Mouse (Mus musculus) gastrocnemius, postnatal 10 days (tissue): ENCODE data around the gene Lrp2. TPM values are rescaled to one million over a fixed set of nuclear protein-coding genes. Genes with fewer than 3 reads are reported as not detected.

ENCODE experiments used
- DNase-seq: peaks from one replicate; pipeline ENCODE4 v3.0.0; 2021; ENCODE audit warnings: mixed read lengths
- long read RNA-seq, 2 experiments: library from polyadenylated mRNA; stranded (forward); transcript quantifications; one replicate each; pipeline ENCODE4 v2.0.0; 2021
- total RNA-seq, 2 experiments: library from RNA; stranded (reverse); gene quantifications; 2 replicates each; pipeline ENCODE4 v1.2.3; 2021

The Lrp2 gene
- total RNA-seq = under 1 TPM in 1 of 2 experiments, not detected in 1; 0.02 TPM
- long read RNA-seq, experiment 1 = 0 reads
- long read RNA-seq, experiment 2 = 0 reads

- peak; percentile 25 for DNase-seq
These were observed at the start of gene Lrp2 for GRCm38 (mm10) chr2:69585886-69586398. Gene Lrp2 (minus strand): TSS chr2:69586065.

- DNase-seq = peak; percentile 34
These were observed 49.3 kb upstream of the Lrp2 start for GRCm38 (mm10) chr2:69635064-69635701.

DNA sequence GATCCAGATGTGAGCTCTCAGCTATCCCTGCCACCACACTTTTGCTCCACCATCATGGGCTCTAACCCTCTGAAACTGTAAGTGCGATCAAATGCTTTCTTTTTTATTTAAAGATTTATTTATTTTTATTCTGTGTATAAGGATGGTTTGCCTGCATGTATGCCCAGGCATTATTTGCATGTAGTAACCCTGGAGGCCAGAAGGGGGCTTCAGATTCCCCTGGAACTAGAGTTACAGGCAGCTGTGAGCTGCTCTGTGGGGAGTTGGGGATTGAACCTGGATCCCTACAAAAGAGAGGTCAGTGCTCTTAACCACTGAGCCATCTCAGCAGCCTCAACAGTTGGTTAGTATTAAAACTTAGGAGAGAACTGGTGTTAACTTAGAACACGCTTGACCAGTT is 45.6 kb upstream of the Lrp2 start:
- DNase-seq = no peak

DNA sequence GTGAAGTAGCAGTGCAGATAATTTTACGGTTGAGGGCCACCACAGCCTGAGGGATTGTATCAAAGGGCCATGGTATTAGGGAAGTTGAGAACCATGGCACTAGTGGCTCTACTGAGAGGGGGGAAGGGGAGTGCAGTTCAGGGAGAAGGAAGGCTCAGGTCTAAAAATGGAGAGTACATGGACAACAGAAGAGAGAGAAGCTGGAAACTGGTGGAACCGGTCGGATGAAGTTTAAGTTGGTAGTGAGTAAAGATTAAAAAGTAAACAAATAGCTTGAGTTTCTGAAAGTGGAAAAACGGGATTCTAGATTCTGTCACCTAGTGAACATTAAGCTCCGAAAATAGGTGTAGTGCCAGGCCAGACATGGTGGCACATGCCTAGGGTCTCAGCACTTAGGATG is 44.9 kb upstream of the Lrp2 start:
- DNase-seq = no peak

DNA sequence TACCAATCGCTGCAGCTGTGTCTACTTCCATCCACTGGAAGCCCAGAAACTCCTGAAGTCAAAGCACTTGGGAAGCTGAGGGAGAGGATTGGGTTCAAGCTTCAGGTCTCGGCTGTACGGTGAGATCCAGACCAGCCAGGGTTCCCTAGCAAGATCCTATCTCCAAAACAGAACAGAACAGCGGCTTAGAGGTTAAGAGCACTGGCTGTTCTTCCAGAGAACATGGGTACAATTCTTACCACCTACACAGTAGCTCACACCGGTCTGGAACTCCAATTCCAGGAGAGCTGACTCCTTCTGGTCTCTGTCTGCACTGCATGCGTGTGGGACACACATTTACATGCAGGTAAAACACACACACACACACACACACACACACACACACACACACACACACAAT is 44.0 kb upstream of the Lrp2 start:
- DNase-seq = no peak

GRCm38 (mm10) chr2:69629215-69629614 is 43.4 kb upstream of the Lrp2 start:
- DNase-seq = no peak

DNA sequence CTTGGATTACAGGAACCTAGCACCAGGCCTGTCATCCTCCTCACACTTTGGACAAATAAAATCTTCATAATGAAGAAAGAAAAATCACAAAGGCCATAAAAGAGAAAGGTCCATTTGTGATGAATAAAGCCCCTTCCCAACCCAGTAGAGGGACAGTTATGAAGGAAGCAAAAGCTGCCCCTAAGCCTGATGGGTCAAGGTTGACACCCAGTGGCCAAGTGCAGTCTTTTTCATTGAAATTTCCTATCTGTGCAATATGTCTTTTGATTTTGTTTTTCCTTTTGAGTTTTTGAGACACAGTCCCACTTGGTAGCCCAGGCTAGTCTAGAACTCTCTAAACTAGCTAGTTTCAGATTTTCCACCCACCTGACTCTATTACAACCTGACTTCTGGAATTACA is 33.4 kb upstream of the Lrp2 start:
- DNase-seq = no peak

GRCm38 (mm10) chr2:69618336-69618735 is 32.5 kb upstream of the Lrp2 start:
- DNase-seq = no peak

DNA sequence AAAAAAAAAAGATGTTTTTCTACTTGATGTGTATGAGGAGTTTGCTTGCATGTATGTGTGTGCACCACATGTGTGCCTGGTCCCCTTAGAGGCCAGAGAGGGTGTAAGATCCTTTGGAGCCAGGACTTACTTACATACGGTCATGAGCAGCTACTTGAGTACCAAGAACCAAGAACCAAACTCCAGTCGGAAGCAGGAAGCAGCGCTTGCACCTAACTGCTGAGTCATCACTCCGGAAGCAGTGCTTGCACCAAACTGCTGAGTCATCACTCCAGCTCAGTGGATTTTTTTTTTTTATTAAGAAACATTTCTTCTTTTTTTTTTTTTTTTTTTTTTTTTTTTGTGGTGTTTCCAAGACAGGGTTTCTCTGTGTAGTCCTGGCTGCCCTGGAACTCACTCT is 27.4 kb upstream of the Lrp2 start:
- DNase-seq = no peak

GRCm38 (mm10) chr2:69612716-69613115 is 26.9 kb upstream of the Lrp2 start:
- no peak for DNase-seq

- DNase-seq = no peak
These were observed 26.4 kb upstream of the Lrp2 start for GRCm38 (mm10) chr2:69612237-69612636.

- DNase-seq = no peak
These were observed 20.8 kb upstream of the Lrp2 start for GRCm38 (mm10) chr2:69606621-69607020.

DNA sequence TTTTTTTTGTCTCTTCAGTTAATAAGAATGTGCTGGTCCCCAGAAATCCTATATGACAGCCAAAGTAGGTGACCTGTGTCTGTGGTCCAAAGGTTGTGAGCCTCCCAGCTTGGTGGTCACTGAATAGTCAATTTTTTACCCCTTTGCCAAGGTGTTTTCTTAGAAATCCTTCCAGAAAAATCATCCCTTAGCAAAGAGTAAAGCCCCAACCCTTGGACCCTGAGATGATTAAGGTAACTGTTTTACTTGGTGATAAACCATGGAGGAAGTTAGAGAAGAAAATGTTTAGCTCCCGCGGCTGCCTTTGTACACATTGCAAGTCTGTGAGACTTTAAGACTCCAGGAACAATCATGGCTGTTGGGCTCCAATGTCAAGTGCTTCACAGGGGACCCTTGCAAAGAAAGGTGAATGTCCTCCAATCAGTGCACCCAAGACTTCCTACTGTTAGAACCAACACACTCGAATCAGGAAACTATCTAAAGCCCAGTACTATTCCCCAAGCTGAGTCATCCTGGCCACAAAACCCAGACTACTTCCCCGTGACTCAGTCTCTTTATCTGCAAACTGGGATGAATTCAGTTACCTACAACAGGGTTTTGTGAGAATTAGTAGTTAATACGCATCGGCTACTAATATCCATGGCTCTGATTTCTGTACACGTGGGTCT is 18.0 kb upstream of the Lrp2 start:
- DNase-seq = no peak

DNA sequence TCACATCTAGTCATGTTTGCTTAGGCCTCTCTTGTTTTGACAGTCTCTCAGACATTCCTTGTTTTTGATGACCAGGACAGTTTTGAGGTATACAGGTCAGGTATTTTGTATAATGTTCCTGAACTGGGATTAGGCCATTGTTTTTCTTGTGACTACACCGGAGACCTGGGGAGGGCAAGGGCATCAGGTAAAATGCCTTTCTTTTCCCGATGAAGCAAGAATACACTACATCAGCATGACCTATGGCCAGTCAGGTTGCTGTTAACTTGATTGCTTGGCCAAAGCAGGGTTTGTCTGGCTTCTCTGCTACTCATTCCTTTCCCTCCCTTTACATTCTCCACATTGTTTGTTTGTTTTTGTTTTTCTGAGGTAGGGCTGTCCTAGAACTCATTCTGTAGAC is 7.3 kb upstream of the Lrp2 start:
- no peak for DNase-seq

- DNase-seq = no peak
These were observed 6.7 kb upstream of the Lrp2 start for GRCm38 (mm10) chr2:69592536-69592935.

DNA sequence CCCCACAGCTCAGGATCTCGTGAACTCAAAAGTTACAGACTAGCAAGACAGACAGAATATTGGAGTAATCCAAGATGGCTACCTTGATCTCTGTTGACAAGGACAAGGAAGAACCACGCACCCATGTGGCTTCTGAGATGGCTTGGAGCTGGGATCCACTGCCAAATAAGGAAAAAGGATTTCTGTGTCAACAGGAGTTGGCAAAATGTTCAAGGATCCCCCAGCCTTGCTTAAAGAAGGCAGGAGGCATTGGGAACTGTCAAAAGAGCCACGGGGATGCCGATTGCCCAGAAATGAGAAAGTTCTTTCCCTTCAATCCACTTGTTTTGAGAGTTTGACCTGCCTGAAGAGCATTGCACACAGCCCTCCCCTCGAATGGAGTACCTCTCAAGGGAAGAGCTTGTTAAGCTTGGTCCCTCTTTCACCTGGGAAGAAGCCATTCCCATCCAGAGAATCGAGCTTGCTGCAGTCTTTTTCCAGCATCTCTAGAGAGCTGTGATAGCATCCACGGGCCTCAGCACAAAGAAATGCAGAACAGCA is 6.2 kb upstream of the Lrp2 start:
- DNase-seq = no peak

DNA sequence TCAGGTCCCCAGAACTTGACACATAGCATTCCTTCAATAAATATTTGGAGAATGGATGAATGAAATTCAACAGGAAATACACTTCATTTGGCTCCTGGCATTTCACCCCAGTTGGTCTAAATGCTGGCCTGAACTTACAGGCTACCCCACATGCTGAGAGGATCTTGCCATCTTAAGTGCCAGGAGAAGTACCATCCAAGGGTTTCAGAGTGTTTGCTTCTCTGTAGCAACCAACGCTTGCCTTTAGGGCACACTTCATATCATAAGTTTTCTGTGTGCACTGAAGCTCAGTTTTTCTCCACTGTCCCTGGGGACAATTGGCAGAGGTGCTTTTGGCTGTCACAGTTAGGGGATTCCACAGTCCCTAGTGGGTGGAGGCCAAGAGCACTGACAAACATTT is 4.7 kb upstream of the Lrp2 start:
- DNase-seq = no peak

GRCm38 (mm10) chr2:69587896-69588295 is 2.0 kb upstream of the Lrp2 start:
- DNase-seq = no peak

DNA sequence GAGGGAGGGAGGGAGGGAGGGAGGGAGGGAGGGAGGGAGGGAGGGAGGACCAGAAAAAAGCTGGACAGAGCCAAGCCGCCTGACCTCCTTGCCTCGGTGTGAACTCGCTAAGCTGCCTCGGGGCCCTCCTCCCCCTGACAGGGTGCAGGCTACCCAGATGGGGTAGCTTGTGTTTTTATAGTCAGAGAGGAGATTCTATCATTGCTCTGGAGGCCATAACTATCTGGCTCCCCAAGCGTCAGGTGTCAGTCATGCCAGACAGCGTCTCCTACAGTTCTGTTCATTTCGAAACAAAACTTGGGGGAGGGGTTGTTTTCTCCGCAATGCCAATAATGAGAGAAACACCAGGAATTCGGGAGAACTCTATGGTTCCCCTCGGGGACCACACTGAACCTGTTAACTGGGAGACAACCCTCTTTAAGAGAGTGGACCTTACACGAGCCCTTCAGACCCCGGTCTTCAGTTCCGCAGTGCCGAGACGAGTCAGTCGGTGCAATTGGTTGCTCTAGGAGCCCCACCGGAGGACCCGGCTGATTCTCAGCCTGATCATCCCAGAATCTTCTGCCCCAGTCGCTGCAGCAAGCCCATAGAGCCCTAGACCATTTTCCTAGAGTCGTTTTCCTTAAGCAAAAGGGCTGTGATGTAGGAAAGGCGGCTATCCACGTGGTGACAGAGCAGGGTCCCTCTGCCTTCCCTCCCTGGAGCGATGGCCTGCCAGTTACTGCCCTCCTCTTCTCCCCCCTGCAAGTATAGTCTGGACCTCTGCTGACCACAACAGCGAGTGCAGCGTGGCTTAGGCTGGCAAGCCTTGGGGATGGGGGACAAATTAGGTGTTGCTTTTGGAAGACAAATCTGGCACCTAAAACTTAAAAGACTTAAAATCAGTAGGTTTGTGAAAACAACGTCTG is 1.2 kb upstream of the Lrp2 start:
- DNase-seq = no peak

- DNase-seq = peak; percentile 7
These were observed 527 bp downstream of the Lrp2 start for GRCm38 (mm10) chr2:69585191-69585885.

- no peak for DNase-seq
These were observed 1.5 kb downstream of the Lrp2 start for GRCm38 (mm10) chr2:69584117-69584933.
